Mouse (Mus musculus) liver, embryonic 16.5 days (tissue): ENCODE results near the gene Galnt2. TPM values are rescaled to one million over a fixed set of nuclear protein-coding genes. Genes with fewer than 3 reads are reported as not detected.
A peak's percentile ranks its signal among the peaks of the same experiment; 100 is the strongest.

Experiments used
- ATAC-seq: fragments of 200-750 bp; cut with Nextera tagmentation; 2 replicates; pipeline ENCODE4 v1.8.0; 2017; ENCODE audit warnings: low read depth, mild to moderate bottlenecking, moderate number of reproducible peaks, moderate library complexity
- H3K27ac ChIP-seq: fragments of 300-500 bp; sonication (generic); 2 replicates; pipeline ENCODE4 v1.5.1; 2014; ENCODE audit warnings: mild to moderate bottlenecking, low read length
- H3K27me3 ChIP-seq: fragments of 300-500 bp; sonication (generic); 2 replicates; pipeline ENCODE4 v1.6.1; 2014; ENCODE audit warnings: low read depth, low read length, mixed read lengths; ENCODE audit not compliant: control insufficient read depth, insufficient read depth
- H3K36me3 ChIP-seq: fragments of 300-500 bp; sonication (generic); 2 replicates; pipeline ENCODE4 v1.6.1; 2014; ENCODE audit warnings: mild to moderate bottlenecking; ENCODE audit not compliant: control insufficient read depth, insufficient read depth
- H3K4me1 ChIP-seq: fragments of 300-500 bp; sonication (generic); 2 replicates; pipeline ENCODE4 v1.6.1; 2014; ENCODE audit warnings: low read depth, low read length, mixed read lengths; ENCODE audit not compliant: control insufficient read depth
- H3K4me2 ChIP-seq: fragments of 300-500 bp; sonication (generic); 2 replicates; pipeline ENCODE4 v1.6.1; 2014; ENCODE audit warnings: low read depth, low read length, mixed read lengths
- H3K4me3 ChIP-seq: fragments of 300-500 bp; sonication (generic); 2 replicates; pipeline ENCODE4 v1.5.1; 2014; ENCODE audit warnings: low read depth, mild to moderate bottlenecking, low read length
- H3K9ac ChIP-seq: fragments of 300-500 bp; sonication (generic); 2 replicates; pipeline ENCODE4 v1.6.1; 2014; ENCODE audit warnings: low read depth, low read length
- H3K9me3 ChIP-seq: fragments of 300-500 bp; sonication (generic); replicated peaks from 2 replicates; pipeline ENCODE4 v1.6.1; 2016; ENCODE audit warnings: low read length; ENCODE audit not compliant: control insufficient read depth
- WGBS: fragments of 180-500 bp; shearing (Covaris S2); extraction: QIAGEN DNeasy Blood & Tissue Kit; methylation state at CpG from one replicate; pipeline ENCODE4 v1.1.7; 2014; ENCODE audit not compliant: insufficient replicate concordance; 5-methylcytosine and 5-hydroxymethylcytosine counted together
- polyA plus RNA-seq: library from polyadenylated mRNA; unstranded; fragments of >200 nt; fragmentation: Nextera tagmentation; extraction: Ambion mirVana; gene quantifications from 2 replicates; pipeline ENCODE4 v1.2.1, GENCODE M21; 2015

Galnt2 gene
- polyA plus RNA-seq, 1 experiment from 2014 or later = 13.3 TPM

DNA sequence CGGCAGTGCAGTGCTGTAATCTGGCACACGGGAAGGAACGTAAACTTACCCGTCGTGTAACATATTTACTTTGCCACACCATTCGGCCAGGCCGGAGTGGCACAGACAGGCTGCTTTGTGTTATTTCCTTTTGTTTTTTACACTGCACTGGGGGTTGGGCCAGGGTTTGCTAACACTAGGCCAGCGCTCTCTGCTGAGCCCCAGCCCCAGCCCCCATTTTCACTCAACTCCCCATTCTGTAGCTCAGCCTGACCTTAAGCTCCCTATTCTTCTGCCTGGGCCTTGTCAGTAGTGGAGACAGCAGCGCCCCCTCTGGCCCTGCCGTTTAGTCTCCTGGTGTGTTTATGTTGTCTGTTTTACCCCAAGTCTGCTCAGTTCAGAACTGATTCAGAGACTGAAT is 83.6 kb downstream of the Galnt2 start:
- Histone ChIP-seq H3K9me3 (no peaks in the 10 kb centered on the region), H3K27ac (no peak overlapping the region)
- ATAC-seq = no peak

DNA sequence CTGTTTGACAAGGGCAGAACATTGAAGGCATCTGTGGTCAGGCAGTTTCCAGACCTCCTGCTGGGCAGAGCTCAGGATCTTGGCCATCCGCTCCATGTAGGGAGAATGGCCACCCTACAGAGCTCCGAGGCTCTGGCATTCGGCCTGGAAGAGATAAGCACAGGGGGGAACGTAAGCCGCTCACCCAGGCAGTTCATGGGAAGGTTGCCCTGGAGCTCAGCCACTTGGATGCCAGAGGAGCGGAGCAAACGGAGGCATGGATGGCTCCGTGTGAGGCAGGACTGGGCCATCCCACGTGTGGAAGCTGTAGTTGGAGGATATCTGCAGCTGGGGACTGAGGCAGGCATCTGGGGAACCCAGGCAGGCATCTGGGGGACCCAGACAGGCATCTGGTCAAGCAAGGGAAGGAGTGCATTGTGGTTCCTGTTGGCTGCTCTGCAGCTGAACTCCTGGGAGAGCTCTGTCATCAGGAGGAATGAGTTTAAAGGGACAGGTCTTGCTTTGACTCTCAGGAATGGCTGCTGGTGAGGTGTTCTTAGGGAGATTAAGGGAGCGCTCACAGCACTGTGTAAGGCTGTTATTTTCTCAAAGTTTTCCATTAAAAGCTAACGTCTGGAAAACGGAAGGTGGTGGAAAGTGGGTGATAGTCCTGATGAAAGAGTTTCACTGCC is 85.4 kb downstream of the Galnt2 start:
- no peak overlapping the region for H3K27ac ChIP-seq
- no peaks in the 10 kb centered on the region for H3K36me3 ChIP-seq
- H3K9me3 ChIP-seq = no peaks in the 10 kb centered on the region
- no peak overlapping the region for H3K9ac ChIP-seq
- ATAC-seq = no peak
- H3K4me2 ChIP-seq = no peak overlapping the region
- peaks cover 25% of the 10 kb centered on the region for H3K4me1 ChIP-seq
- WGBS = 41% methylated on average over 12 of the region's 12 CpGs
- H3K27me3 ChIP-seq = no peaks in the 10 kb centered on the region
- H3K4me3 ChIP-seq = no peak overlapping the region

More for the DNA sequence above, 83.6 kb downstream of the Galnt2 start:
- H3K36me3 ChIP-seq = no peaks in the 10 kb centered on the region
- H3K27me3 ChIP-seq = no peaks in the 10 kb centered on the region
- H3K4me1 ChIP-seq = peaks cover 28% of the 10 kb centered on the region
- H3K9ac ChIP-seq = no peak overlapping the region
- no peak overlapping the region for H3K4me2 ChIP-seq
- no peak overlapping the region for H3K4me3 ChIP-seq
- 65% methylated on average over 10 of the region's 10 CpGs for WGBS

DNA sequence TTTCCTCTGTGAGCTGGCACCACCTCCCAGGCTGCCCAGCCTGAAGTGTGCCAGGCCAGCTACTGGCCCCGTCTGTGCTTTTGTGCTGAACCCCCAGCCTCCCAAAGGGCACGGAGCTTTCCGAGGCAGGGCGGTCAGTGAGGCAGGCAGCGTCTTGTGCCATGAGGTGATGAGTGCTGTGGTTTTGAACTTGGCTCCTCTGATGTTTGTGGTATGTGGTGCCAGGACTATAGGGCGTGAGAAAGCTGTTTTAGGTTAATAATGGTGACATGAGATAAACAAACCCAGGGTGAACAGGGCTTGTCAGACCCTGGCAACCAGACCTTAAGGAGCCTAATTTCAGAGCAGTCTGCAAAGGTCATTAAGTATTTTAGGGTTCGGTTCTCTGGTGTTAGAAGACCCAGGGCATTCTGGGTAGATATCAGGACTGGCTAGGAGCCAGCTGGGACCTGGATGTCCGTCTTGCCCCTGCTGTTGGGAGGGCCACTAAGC is 86.0 kb downstream of the Galnt2 start:
- no peak for ATAC-seq
- H3K9ac ChIP-seq = no peak overlapping the region
- H3K4me1 ChIP-seq = peaks cover 25% of the 10 kb centered on the region
- H3K36me3 ChIP-seq = no peaks in the 10 kb centered on the region
- no peak overlapping the region for H3K4me3 ChIP-seq
- H3K27me3 ChIP-seq = no peaks in the 10 kb centered on the region
- no peak overlapping the region for H3K27ac ChIP-seq
- H3K9me3 ChIP-seq = no peaks in the 10 kb centered on the region
- H3K4me2 ChIP-seq = no peak overlapping the region
- whole genome bisulfite sequencing = 20% methylated on average over 8 of the region's 8 CpGs

DNA sequence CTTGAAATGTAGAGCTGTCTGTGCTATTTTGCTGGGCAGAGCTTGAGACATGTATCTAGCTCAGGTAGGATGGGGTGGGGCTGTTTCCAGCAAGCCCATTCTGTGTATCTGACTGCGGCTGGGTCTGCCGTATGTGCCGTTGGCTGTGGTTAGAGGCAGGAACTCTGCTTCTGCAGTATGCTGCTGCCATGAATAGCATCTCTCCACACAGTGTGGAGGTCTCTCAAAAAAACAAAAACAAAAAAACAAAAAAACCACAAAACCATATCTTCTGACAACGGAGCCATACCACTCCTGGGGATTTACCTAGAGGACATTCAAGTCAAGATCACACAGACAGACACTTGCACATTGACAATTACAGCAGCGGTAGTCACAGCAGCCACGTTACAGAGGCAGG is 86.6 kb downstream of the Galnt2 start:
- H3K36me3 ChIP-seq = no peaks in the 10 kb centered on the region
- H3K9me3 ChIP-seq = no peaks in the 10 kb centered on the region
- no peaks in the 10 kb centered on the region for H3K27me3 ChIP-seq
- no peak overlapping the region for H3K9ac ChIP-seq
- no peak overlapping the region for H3K4me3 ChIP-seq
- ATAC-seq = 0 out of 2 replicates have a peak, but pooled peaks have one; percentile 31
- no peak overlapping the region for H3K27ac ChIP-seq
- H3K4me1 ChIP-seq = peaks cover 25% of the 10 kb centered on the region
- H3K4me2 ChIP-seq = no peak overlapping the region
- WGBS = 19% methylated on average over 6 of the region's 6 CpGs

DNA sequence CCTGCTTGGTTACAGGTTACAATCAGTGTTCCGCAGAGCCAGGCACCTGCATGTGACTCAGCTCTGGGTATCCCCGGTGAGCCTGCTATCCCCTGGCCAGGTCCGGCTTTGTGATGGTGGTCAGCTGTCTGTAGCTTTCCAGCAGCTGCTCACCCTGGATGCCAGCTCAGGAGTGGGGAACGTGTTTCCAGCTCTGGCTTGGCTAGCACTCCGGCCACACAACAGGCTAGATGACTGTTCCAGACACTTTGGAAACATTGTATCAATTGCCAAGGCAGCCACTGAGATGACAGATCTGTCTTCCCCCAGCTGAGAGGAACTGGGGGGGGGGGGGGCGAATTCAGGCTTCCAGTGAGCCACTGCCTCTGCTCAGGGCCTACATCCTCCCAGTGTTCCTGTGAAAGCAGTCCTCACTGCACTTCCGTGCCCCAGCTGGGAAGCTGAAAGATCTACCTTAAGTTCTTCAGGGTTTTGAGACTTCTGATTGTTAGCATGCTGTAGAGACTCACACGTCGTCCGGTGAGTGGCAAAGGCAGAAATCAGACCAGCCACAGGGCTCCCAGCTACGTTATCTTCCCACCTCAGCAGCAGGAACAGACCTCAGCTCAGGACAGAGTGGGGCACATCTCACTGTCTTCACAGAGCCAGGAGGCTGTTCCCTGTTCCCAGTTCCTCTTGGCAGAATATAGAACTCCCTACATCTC is 87.6 kb downstream of the Galnt2 start:
- no peak overlapping the region for H3K4me2 ChIP-seq

DNA sequence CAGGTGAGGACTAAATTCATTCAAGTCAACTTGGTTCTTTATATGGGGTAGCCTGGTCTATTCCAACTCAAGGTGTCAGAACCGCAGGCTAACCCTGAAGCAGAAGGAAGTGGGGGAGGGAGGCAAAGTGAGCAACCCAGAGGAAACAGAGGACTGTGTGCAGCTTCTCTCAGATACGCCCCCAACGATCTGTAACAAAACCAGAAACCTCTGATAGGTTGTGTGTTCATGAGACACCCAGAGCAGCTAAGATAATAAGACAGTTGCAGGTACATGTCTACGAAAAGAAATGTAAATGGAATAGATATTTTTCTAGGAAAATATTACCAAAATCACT is 88.1 kb downstream of the Galnt2 start:
- H3K4me2 ChIP-seq = no peak overlapping the region
- no peak overlapping the region for H3K4me3 ChIP-seq
- H3K36me3 ChIP-seq = no peaks in the 10 kb centered on the region
- H3K9me3 ChIP-seq = no peaks in the 10 kb centered on the region
- peaks cover 25% of the 10 kb centered on the region for H3K4me1 ChIP-seq
- WGBS = 21% methylated on average over 4 of the region's 4 CpGs
- H3K9ac ChIP-seq = no peak overlapping the region
- ATAC-seq = 0 out of 2 replicates have a peak, but pooled peaks have one; percentile 11
- H3K27ac ChIP-seq = no peak overlapping the region
- H3K27me3 ChIP-seq = no peaks in the 10 kb centered on the region

More for the DNA sequence above, 87.6 kb downstream of the Galnt2 start:
- no peaks in the 10 kb centered on the region for H3K36me3 ChIP-seq
- 29% methylated on average over 11 of the region's 11 CpGs for WGBS
- H3K27ac ChIP-seq = no peak overlapping the region
- H3K4me3 ChIP-seq = no peak overlapping the region
- peaks cover 25% of the 10 kb centered on the region for H3K4me1 ChIP-seq
- no peaks in the 10 kb centered on the region for H3K27me3 ChIP-seq
- no peak overlapping the region for H3K9ac ChIP-seq
- ATAC-seq = peak; percentile 56
- no peaks in the 10 kb centered on the region for H3K9me3 ChIP-seq

DNA sequence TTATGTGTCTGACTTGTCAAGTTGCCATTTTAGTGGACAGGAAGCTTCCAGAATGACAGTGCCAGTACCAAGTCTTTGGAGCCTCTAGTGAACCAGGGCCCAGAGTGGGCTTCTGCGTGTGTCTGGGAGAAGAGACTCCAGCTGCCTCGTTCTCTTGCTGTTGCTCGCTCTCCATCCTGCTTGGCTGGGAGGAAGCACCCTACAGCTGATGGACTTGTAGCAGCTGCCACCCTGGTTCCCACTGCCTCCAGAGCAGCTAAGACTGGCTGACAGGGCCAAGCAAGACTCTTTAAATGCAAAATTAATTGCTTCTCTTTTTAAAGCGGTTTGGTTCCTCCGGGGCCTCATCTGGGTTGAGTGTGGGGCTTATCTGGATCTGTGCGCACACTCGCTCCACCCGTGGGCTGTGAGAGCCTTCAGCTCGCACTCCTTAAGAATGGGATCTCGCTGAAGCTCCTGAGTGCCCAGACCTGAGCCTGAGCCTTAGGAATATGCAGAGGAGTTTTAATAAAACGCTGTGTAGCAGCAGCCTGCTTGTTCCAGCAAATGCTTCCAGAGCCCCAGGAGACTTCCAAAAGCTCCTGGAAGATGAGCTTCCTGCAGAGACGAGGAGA is 90.1 kb downstream of the Galnt2 start:
- no peaks in the 10 kb centered on the region for H3K9me3 ChIP-seq
- no peak for ATAC-seq
- no peaks in the 10 kb centered on the region for H3K36me3 ChIP-seq
- H3K4me3 ChIP-seq = no peak overlapping the region
- H3K9ac ChIP-seq = no peak overlapping the region
- H3K4me1 ChIP-seq = peaks cover 25% of the 10 kb centered on the region
- H3K27ac ChIP-seq = no peak overlapping the region
- WGBS = 26% methylated on average over 12 of the region's 12 CpGs
- no peak overlapping the region for H3K4me2 ChIP-seq
- no peaks in the 10 kb centered on the region for H3K27me3 ChIP-seq

DNA sequence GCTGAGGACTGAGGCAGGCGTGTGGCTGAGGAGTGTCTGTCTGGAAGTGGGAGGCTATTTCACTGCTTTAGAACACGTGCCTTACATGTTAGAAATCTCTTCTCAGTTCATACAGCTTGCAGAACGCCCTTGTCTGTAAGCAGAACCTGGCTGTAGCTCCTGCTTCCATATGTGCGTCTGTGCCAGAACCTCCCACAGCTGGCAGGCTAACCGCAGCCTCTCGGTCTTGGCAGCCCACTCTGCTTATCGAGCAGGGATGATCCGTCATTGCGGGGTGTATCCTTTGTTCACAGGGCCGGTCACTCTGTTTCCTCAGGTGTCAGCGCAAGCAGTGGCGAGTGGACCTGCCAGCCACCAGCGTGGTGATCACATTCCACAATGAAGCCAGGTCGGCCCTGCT is 92.2 kb downstream of the Galnt2 start:
- WGBS = 84% methylated on average over 14 of the region's 14 CpGs
- Histone ChIP-seq H3K27ac (no peak overlapping the region), H3K4me3 (no peak overlapping the region), H3K36me3 (no peaks in the 10 kb centered on the region; the same call in 1 of the 2 replicates), H3K4me2 (no peak overlapping the region), H3K9ac (no peak overlapping the region), H3K27me3 (no peaks in the 10 kb centered on the region), H3K4me1 (peaks cover 10% of the 10 kb centered on the region), H3K9me3 (no peaks in the 10 kb centered on the region)
- ATAC-seq = no peak

DNA sequence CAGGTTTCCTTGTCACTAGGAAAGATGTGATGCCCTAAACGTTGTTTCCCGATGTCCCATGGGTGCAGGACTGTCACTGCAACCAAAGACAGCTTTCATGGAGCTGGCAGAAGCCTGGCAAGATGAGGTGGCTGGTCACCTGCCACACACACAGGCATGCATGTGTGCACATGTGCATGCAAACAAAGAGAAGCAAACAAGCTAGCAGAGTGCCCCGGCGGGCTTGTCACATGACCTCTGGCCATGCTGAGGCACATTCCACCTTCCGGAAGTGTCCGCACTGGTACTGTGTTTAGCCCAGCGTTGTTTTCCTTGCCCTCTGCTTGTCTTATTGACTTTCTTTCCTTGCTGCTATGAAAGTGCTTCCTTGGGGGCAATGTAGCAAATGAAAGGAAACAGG is 97.1 kb downstream of the Galnt2 start:
- whole genome bisulfite sequencing = 74% methylated on average over 7 of the region's 7 CpGs
- no peaks in the 10 kb centered on the region for H3K27me3 ChIP-seq
- no peaks in the 10 kb centered on the region; the same call in 1 of the 2 replicates for H3K36me3 ChIP-seq
- no peak overlapping the region for H3K9ac ChIP-seq
- no peaks in the 10 kb centered on the region for H3K9me3 ChIP-seq
- no peak overlapping the region for H3K4me2 ChIP-seq
- no peak overlapping the region for H3K27ac ChIP-seq
- H3K4me1 ChIP-seq = no peaks in the 10 kb centered on the region
- no peak overlapping the region for H3K4me3 ChIP-seq
- no peak for ATAC-seq
